Mouse (Mus musculus): Measurements from ENCODE around the gene RPS10-NUDT3. TPM values are rescaled to one million over a fixed set of nuclear protein-coding genes. Genes with fewer than 3 reads are reported as not detected.
"Not testable (repeated sequence)": the region's sequence is repeated elsewhere in the genome, so short reads cannot be mapped to it uniquely, and the experiment has no call there.

Gene RPS10-NUDT3
- total and polyA plus RNA-seq, 3 experiments, result not detected

- WGBS, result 32% methylated on average over 7 of the region's 7 CpGs
- no peak overlapping the region for H3K9ac ChIP-seq (ENCODE audit: low read depth, low read length)
- no peak for DNase-seq
- H3K4me1 ChIP-seq (ENCODE audit: control insufficient read depth, insufficient read depth, low read length), result peaks cover 1% of the 10 kb centered on the region; the same call in 1 of the 2 replicates
- H3K27me3 ChIP-seq (ENCODE audit: control insufficient read depth, insufficient read depth, low read length), result no peaks in the 10 kb centered on the region
- TF ChIP-seq CTCF (IDR thresholded peaks at IDR 0.05) (no peak), POLR2A (IDR thresholded peaks at IDR 0.05; ENCODE audit: insufficient read depth, low read depth, low read length) (no peak), EP300 (IDR thresholded peaks at IDR 0.05; ENCODE audit: insufficient read depth, low read depth, low read length) (no peak)
- intact Hi-C loops (cut with DNase I), result no loop called here
- H3K4me3 ChIP-seq, result no peak overlapping the region
- H3K27ac ChIP-seq, result no peak overlapping the region
- H3K36me3 ChIP-seq (ENCODE audit: control insufficient read depth, insufficient read depth, low read length), result no peaks in the 10 kb centered on the region
- H3K79me2 ChIP-seq (replicated peaks; ENCODE audit: control insufficient read depth, insufficient read depth, low read length), result no peaks in the 10 kb centered on the region
These were observed 10.8 kb upstream of the RPS10-NUDT3 start for GRCm38 (mm10) chr17:27645807-27646206.

GRCm38 (mm10) chr17:27644572-27644971 is 9.6 kb upstream of the RPS10-NUDT3 start:
- TF ChIP-seq POLR2A (IDR thresholded peaks at IDR 0.05; ENCODE audit: insufficient read depth, low read depth, low read length) (no peak), CTCF (IDR thresholded peaks at IDR 0.05) (peak; percentile 9; the same call in 1 of the 2 replicates), EP300 (IDR thresholded peaks at IDR 0.05; ENCODE audit: insufficient read depth, low read depth, low read length) (no peak)
- Histone ChIP-seq H3K4me1 (ENCODE audit: control insufficient read depth, insufficient read depth, low read length) (no peaks in the 10 kb centered on the region), H3K9ac (ENCODE audit: low read depth, low read length) (no peak overlapping the region), H3K27ac (no peak overlapping the region), H3K36me3 (ENCODE audit: control insufficient read depth, insufficient read depth, low read length) (no peaks in the 10 kb centered on the region), H3K27me3 (ENCODE audit: control insufficient read depth, insufficient read depth, low read length) (no peaks in the 10 kb centered on the region), H3K4me3 (no peak overlapping the region), H3K79me2 (replicated peaks; ENCODE audit: control insufficient read depth, insufficient read depth, low read length) (no peaks in the 10 kb centered on the region)
- intact Hi-C loops (cut with DNase I), result no loop called here
- DNase-seq, result no peak
- WGBS, result 50% methylated on average over 2 of the region's 2 CpGs

DNA sequence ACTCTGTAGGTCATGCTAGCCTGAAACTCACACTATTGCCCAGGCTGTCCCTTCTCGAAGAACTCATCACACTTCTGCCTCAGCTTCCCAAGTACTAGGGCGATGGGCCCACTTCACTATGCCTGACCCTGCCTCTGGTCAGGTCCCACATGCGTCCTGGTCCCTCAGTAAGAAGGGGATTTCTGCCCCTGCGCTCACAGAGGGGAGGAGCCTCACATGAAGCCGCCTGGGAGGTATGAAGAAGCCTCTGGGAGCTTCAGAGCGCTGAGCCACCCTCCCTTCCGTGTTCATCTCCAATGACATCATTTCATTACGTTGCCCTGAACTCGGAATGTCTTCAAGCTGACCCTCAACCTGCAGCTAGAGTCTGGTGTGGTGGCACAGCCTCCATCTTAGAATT is 8.7 kb upstream of the RPS10-NUDT3 start:
- intact Hi-C loops (cut with DNase I), result no loop called here
- no peaks in the 10 kb centered on the region for H3K36me3 ChIP-seq (ENCODE audit: control insufficient read depth, insufficient read depth, low read length)
- H3K27ac ChIP-seq, result no peak overlapping the region
- no peak for TF ChIP-seq POLR2A (IDR thresholded peaks at IDR 0.05; ENCODE audit: insufficient read depth, low read depth, low read length)
- no peak overlapping the region for H3K9ac ChIP-seq (ENCODE audit: low read depth, low read length)
- H3K4me3 ChIP-seq, result no peak overlapping the region
- no peaks in the 10 kb centered on the region for H3K27me3 ChIP-seq (ENCODE audit: control insufficient read depth, insufficient read depth, low read length)
- no peaks in the 10 kb centered on the region for H3K79me2 ChIP-seq (replicated peaks; ENCODE audit: control insufficient read depth, insufficient read depth, low read length)
- no peaks in the 10 kb centered on the region for H3K4me1 ChIP-seq (ENCODE audit: control insufficient read depth, insufficient read depth, low read length)
- 84% methylated on average over 9 of the region's 9 CpGs for WGBS
- no peak for DNase-seq

- H3K36me3 ChIP-seq (ENCODE audit: control insufficient read depth, insufficient read depth, low read length), result no peaks in the 10 kb centered on the region
- intact Hi-C loops (cut with DNase I), result no loop called here
- no peak overlapping the region for H3K9ac ChIP-seq (ENCODE audit: low read depth, low read length)
- no peak overlapping the region for H3K4me3 ChIP-seq
- no peaks in the 10 kb centered on the region for H3K4me1 ChIP-seq (ENCODE audit: control insufficient read depth, insufficient read depth, low read length)
- H3K27me3 ChIP-seq (ENCODE audit: control insufficient read depth, insufficient read depth, low read length), result no peaks in the 10 kb centered on the region
- no peaks in the 10 kb centered on the region for H3K79me2 ChIP-seq (replicated peaks; ENCODE audit: control insufficient read depth, insufficient read depth, low read length)
- H3K27ac ChIP-seq, result no peak overlapping the region
- DNase-seq, result no peak
- TF ChIP-seq CTCF (IDR thresholded peaks at IDR 0.05) (no peak), EP300 (IDR thresholded peaks at IDR 0.05; ENCODE audit: insufficient read depth, low read depth, low read length) (no peak), POLR2A (IDR thresholded peaks at IDR 0.05; ENCODE audit: insufficient read depth, low read depth, low read length) (no peak)
- 41% methylated on average over 6 of the region's 6 CpGs for WGBS
These were observed 8.1 kb upstream of the RPS10-NUDT3 start for GRCm38 (mm10) chr17:27643101-27643500.

DNA sequence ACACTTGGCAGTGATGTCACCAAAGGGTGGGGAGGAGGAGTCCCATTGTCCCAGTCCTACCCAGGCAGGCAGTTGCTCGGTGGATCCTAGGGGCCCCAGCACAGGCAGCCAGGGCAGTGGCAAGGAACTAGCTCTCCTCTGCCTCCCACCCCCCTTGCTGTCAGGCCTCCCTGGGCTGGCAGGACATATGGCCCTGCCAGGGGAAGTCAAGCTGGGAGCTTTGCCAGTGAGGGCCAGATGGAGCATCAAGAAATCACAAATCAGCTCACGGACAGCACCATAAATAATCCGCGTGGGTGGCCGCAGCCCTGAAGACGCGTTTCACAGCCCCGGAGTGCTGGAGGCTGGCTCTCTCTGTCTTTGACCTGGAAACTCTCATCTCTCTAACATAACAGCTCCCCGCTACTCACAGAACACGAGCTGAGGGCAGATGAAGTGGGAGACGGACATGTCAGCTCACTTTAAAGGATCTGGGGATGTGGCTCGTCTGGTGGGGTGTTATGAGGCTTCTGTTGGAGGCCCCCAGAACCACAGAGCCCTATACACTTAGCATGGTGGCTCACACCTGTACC is 7.6 kb upstream of the RPS10-NUDT3 start:
- Histone ChIP-seq H3K79me2 (replicated peaks; ENCODE audit: control insufficient read depth, insufficient read depth, low read length) (no peaks in the 10 kb centered on the region), H3K27ac (no peak overlapping the region), H3K4me3 (no peak overlapping the region), H3K27me3 (ENCODE audit: control insufficient read depth, insufficient read depth, low read length) (no peaks in the 10 kb centered on the region), H3K36me3 (ENCODE audit: control insufficient read depth, insufficient read depth, low read length) (no peaks in the 10 kb centered on the region), H3K9ac (ENCODE audit: low read depth, low read length) (no peak overlapping the region), H3K4me1 (ENCODE audit: control insufficient read depth, insufficient read depth, low read length) (no peaks in the 10 kb centered on the region)
- 16% methylated on average over 12 of the region's 12 CpGs for WGBS
- intact Hi-C loops (cut with DNase I), result no loop called here
- TF ChIP-seq POLR2A (IDR thresholded peaks at IDR 0.05; ENCODE audit: insufficient read depth, low read depth, low read length) (no peak), EP300 (IDR thresholded peaks at IDR 0.05; ENCODE audit: insufficient read depth, low read depth, low read length) (no peak), CTCF (IDR thresholded peaks at IDR 0.05) (no peak)
- DNase-seq, result peak in 1 of 2 experiments; percentile 43

DNA sequence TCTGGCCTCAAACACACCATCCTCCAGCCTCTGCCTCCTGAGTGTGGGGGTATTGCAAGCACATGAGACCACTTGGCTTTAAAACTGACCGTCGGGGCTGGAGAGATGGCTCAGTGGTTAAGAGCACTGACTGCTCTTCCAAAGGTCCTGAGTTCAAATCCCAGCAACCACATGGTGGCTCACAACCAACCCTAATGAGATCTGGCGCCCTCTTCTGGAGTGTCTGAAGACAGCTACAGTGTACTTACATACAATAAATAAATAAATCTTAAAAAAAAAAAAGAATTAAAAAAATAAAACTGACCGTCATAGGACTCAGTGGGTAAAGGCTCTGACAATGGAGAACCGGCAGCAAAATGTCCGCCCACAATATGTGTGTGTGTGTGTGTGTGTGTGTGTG is 4.8 kb upstream of the RPS10-NUDT3 start:
- TF ChIP-seq CTCF (IDR thresholded peaks at IDR 0.05), result peak; percentile 40
- not testable (repeated sequence) for DNase-seq; H3K9ac ChIP-seq (ENCODE audit: low read depth, low read length); H3K27ac ChIP-seq; H3K27me3 ChIP-seq (ENCODE audit: control insufficient read depth, insufficient read depth, low read length); H3K4me1 ChIP-seq (ENCODE audit: control insufficient read depth, insufficient read depth, low read length); H3K79me2 ChIP-seq (replicated peaks; ENCODE audit: control insufficient read depth, insufficient read depth, low read length); H3K4me3 ChIP-seq; H3K36me3 ChIP-seq (ENCODE audit: control insufficient read depth, insufficient read depth, low read length)
- 87% methylated on average over 6 of the region's 6 CpGs for whole genome bisulfite sequencing
- intact Hi-C loops (cut with DNase I), result loop anchor here (10.0 kb wide), 1 partner anchor 425 kb away; no protein-coding TSS in a partner anchor
